Mouse (Mus musculus) T-helper 2 cell (primary cell): Measurements from ENCODE around the gene Sh2d7.
"Not testable (repeated sequence)": the region's sequence is repeated elsewhere in the genome, so short reads cannot be mapped to it uniquely, and the experiment has no call there.

ENCODE experiments used
- in situ Hi-C: fragments of 300-600 bp; cut with MboI, MseI; formaldehyde crosslinking; loops from one replicate; pipeline ENCODE4 v1.15.1; 2025; ENCODE audit warnings: high pct_unique_total_duplicates

Sh2d7 gene

GRCm38 (mm10) chr9:54544212-54544953 is 5.6 kb downstream of the Sh2d7 start:
- in situ Hi-C loops, result no loop called here

GRCm38 (mm10) chr9:54544954-54545315 is 6.2 kb downstream of the Sh2d7 start:
- in situ Hi-C loops, result no loop called here

DNA sequence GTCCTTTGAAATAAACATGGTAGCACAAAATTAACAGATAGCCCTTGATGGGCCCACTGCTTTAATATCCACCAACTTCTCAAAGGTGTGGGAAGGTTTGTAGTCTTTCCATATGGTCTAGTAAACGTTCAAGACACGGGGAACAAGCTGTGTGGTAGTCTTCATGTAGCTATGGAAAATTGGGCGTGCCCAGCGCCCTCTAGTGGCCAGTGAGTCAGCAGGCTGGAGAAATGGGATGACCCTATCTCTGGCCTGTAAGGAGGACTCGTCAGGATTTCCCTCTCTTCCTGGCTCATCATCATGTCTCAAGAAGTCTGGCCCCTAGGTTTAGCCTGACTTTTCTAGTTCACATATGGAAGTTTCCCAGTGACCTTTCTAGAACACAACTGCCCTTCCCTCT is 8.8 kb downstream of the Sh2d7 start:
- in situ Hi-C loops, result no loop called here

DNA sequence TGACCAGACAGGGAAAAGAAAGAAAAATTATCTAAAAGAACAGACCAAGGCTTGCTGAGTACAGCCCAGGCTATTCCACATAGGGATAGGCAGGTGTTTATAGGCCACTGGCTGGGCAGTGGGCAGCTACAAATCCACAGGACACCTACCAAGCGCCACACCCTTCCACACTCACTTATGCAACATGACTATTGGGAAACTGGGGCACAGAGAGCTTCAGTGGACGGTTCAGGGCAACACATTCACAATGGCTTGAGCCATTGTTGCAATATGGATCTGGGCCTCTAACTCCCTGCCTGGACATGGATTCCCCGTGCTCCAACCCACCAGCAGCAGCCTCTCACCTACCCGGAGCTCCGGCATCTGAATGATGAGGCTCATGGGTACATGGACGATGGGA is 10.6 kb downstream of the Sh2d7 start:
- in situ Hi-C loops, result no loop called here

DNA sequence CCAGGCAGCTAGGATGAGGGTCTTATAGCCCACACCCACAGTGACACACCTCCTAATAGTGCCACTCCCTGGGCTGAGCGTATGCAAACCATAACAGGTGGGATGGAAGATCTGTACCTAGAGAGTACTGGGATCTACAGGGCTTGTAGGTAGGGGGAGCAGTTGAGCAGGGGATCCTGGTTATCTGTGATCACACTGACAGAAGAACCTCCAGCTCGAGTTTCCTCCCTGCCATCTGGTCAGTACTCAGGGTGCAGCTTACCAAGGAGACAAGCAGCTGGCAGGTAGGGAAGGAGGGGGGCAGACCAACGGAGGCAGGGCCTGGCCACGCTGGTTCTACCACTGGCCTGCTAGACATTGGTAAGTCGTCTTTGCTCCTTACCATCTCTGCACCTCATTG is 13.6 kb downstream of the Sh2d7 start:
- in situ Hi-C loops, result no loop called here

- in situ Hi-C loops, result no loop called here
Measured at GRCm38 (mm10) chr9:54555044-54555443, 16.3 kb downstream of the Sh2d7 start.

DNA sequence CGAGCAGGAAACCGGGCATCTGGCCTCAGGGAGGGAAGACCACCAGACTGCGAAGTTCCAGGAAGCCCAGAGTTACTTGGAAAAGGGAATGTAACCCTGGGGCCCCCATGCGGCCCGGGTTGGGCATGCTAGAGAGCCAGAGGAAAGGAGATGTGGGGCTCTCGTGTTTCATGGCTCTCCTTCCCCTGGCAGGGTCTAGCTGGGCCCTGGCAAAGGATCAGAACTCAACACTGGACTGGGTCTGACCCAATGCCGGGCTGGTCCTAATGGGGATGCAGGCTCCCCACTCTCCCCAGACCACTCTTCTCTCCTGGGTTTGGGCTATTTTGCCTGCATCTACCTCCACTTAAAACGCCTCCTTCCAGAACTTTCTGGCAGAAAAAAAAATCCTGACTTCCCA is 19.9 kb downstream of the Sh2d7 start:
- in situ Hi-C loops, result no loop called here

- in situ Hi-C loops, result no loop called here
Measured at GRCm38 (mm10) chr9:54559771-54560471, 21.1 kb downstream of the Sh2d7 start, which contains the start of gene Cib2. TSS of gene Cib2 (minus strand) at chr9:54560218.

- in situ Hi-C loops, result no loop called here
Measured at GRCm38 (mm10) chr9:54560831-54561601, 22.2 kb downstream of the Sh2d7 start.

DNA sequence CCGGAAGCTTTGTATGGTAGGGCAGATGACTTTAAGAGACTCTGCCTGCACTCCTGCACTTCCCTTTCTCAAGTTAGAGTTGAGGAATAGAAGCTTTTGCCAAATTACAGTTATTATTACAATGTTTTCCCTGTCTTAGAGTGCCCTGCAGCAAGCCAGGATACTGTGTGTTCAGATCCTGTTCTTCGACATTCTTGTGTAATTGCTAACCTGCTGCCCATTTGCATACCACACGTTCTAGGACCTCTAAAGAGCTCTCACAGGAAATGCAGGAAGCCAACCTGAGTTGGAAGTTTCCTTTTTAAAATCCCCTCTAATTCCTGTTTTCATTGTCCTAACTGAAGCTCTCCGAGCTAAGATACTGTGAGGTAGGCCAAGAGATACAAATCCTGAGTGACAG is 28.2 kb downstream of the Sh2d7 start:
- in situ Hi-C loops, result no loop called here

- in situ Hi-C loops, result no loop called here
Measured at GRCm38 (mm10) chr9:54568732-54569131, 29.9 kb downstream of the Sh2d7 start.

DNA sequence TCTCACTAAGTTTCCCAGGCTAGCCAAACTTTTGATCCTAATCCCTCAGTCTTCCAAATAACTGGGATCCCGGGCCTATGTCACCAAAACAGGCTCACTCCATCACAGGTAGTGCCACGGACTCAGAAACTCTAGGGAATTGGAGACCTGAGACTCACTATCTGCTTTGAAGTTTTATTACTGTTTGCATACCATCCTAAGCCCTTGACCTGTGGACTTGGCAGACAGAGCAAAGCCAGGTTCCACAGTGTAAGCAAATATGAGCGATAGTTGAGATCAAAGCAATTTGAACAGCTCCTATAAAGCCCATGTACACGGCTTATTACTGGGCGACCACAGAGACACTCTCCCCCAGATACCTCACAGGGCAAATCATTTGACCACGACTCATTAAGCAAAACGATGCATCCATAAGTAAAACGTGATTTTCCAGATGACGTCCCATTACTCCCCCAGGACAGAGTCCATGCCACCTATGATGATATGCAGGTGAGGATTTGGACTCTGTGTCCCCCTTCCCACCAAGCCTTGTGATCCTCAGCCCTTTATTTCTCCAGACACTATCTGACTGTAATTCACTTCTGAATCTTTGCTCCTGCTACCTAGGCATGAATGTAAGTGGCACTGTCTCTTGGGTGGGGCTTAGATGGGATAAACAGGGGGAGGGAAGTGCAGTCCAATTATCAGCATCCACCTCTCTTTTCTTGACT is 32.5 kb downstream of the Sh2d7 start:
- in situ Hi-C loops, result no loop called here

DNA sequence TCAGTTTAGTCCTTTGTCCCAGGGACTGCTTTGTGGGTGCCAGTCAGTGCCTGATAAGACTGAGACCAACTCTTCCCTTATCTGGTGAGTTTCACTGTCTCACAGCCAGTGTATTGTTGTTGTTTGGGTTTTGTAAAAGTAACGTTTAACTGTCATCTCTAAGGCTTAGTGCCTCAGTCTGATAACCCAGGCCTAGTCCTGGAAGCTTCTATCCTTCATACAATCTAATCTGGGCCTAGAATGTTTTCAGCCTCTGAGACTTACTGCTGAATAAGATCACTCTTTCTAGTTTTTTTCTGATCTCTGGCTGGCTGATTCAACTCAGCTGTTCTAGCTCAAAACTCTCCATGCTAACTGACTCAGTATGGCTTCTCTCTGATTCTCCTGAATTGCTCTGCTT is 44.9 kb downstream of the Sh2d7 start:
- in situ Hi-C loops, result no loop called here

DNA sequence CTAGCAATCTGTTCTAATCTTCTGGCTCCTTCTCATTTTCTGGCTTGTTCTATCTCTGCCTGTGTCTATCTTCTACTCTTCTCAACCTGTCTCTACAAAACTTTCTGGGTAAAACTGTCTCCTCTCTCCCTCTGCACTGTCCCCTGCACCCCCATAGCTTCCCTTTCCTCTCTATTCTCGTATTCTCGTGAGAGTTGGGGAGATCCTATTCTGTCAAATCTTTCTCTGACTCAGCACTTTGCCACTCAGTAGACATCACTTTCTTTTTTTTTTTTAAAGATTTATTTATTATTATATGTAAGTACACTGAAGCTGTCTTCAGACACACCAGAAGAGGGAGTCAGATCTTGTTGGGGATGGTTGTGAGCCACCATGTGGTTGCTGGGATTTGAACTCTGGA is 45.3 kb downstream of the Sh2d7 start:
- in situ Hi-C loops, result not testable (repeated sequence)

DNA sequence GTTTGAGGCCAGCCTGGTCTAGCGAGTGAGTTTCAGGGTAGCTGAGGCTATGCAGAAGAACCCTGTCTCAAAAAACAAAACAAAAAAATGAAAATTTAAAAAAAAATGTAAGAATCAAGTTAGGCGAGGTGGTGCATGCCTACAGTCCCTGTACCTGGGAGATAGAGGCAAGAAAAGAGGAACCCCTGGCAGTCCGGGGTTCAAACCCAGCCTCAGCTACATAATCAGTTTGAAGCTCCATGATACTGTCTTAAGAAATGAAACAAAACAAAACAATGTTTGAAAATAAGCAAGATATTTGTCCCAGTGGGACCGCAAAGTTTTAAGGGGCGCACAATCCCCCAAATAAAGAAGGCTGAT is 47.0 kb downstream of the Sh2d7 start:
- in situ Hi-C loops, result no loop called here

GRCm38 (mm10) chr9:54586199-54587061 is 47.6 kb downstream of the Sh2d7 start, which contains the start of gene Idh3a:
TSS of gene Idh3a (plus strand) at chr9:54586334.
- in situ Hi-C loops, result no loop called here

DNA sequence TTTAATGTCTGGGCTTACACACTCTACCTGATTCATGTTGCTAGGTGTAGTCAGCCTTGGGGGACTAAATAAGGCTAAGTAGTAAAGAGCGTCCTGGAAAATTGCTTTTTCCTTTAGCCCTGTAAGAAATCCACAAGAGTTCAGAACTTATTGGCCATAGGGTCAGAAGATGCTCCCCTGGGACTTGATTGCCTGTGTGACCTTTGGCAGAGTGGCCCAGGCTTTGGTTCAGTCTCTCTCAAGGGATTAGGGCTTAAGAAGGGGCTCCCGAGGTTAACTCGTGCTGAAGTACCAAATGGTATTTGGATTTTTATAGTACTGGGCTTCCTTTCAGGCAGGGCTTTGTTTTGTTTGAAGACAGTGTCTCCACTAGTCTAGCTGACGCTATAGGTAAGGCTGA is 49.1 kb downstream of the Sh2d7 start:
- in situ Hi-C loops, result no loop called here

GRCm38 (mm10) chr9:54593652-54594051 is 54.9 kb downstream of the Sh2d7 start:
- in situ Hi-C loops, result not testable (repeated sequence)
